Mouse (Mus musculus) lung, adult 2 months (tissue): ENCODE results near the gene Usp34. TPM values are rescaled to one million over a fixed set of nuclear protein-coding genes. Genes with fewer than 3 reads are reported as not detected.
"Not testable (repeated sequence)": the region's sequence is repeated elsewhere in the genome, so short reads cannot be mapped to it uniquely, and the experiment has no call there.

Source experiments
- DNase-seq: peaks from one replicate; pipeline ENCODE4 v3.0.0; 2022
- H3K4me1 ChIP-seq: fragments of 200-500 bp; 2 replicates; pipeline ENCODE4 v1.6.1; 2011; ENCODE audit warnings: low read length; ENCODE audit not compliant: control insufficient read depth, insufficient read depth
- H3K4me3 ChIP-seq: fragments of 200-500 bp; replicated peaks from 2 replicates; pipeline ENCODE3; 2011; ENCODE audit warnings: low read depth, mild to moderate bottlenecking, control low read depth, low read length; ENCODE audit errors: extremely low read depth
- CTCF ChIP-seq: fragments of 200-500 bp; IDR thresholded peaks from 2 replicates; pipeline ENCODE4 v1.5.1; 2011; ENCODE audit warnings: mild to moderate bottlenecking, low read length, control low read depth; ENCODE audit not compliant: insufficient read depth
- POLR2A ChIP-seq: fragments of 200-500 bp; IDR thresholded peaks from 2 replicates; pipeline ENCODE4 v1.6.1; 2011; ENCODE audit warnings: low read depth, mild to moderate bottlenecking, control low read depth, low read length, borderline replicate concordance; ENCODE audit errors: extremely low read depth
- WGBS: fragments of 180-500 bp; shearing (Covaris S2); methylation state at CpG from one replicate; pipeline ENCODE4 v1.1.7; 2018; 5-methylcytosine and 5-hydroxymethylcytosine counted together
- polyA plus RNA-seq: library from polyadenylated mRNA; depleted of rRNA; stranded (reverse); fragments of >200 nt; gene quantifications from 2 replicates; pipeline ENCODE4 v1.2.3, GENCODE M21; 2012

The Usp34 gene
- polyA plus RNA-seq, 1 experiment: 9.7 TPM

DNA sequence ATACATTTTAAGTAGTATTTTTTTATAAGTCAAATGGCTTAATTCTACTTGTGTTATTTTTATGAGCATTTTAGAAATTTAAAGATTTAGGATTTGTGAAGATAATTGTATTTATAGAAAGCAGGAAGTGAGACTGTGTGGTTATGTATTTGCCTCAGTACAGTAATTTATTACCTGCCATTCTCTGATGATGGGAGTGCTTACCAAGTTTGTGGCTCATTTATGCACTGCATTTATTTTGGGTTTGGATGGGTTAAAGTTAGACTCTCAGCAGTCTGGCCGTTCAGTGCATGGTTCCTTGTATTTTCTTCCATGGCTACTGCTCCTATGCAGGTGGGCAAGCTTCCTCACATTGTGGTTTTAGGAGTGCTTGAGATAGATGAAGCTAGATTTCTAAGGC is 28.5 kb downstream of the Usp34 start:
- WGBS: 42% methylated on average over 1 of the region's 1 CpGs
- no peaks in the 10 kb centered on the region for H3K4me1 ChIP-seq
- DNase-seq: no peak
- no peak for TF ChIP-seq CTCF
- TF ChIP-seq POLR2A: no peak
- no peak overlapping the region for H3K4me3 ChIP-seq

DNA sequence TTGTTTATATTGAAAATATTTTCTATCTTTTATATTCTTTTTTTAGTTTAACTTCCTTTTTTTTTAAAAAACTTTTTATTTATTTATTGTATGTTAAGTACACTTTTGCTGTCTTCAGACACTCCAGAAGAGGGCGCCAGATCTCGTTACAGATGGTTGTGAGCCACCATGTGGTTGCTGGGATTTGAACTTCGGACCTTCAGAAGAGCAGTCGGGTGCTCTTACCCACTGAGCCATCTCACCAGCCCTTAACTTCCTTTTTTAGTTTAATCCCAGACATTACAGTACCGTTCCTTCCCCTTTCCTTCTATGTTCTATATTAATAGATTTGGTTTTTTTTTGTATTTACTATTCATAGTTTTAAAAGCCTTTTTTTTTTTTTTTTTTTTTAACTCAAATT is 50.5 kb downstream of the Usp34 start:
- DNase-seq, H3K4me1 ChIP-seq, H3K4me3 ChIP-seq: not testable (repeated sequence)
- 63% methylated on average over 5 of the region's 5 CpGs for WGBS

DNA sequence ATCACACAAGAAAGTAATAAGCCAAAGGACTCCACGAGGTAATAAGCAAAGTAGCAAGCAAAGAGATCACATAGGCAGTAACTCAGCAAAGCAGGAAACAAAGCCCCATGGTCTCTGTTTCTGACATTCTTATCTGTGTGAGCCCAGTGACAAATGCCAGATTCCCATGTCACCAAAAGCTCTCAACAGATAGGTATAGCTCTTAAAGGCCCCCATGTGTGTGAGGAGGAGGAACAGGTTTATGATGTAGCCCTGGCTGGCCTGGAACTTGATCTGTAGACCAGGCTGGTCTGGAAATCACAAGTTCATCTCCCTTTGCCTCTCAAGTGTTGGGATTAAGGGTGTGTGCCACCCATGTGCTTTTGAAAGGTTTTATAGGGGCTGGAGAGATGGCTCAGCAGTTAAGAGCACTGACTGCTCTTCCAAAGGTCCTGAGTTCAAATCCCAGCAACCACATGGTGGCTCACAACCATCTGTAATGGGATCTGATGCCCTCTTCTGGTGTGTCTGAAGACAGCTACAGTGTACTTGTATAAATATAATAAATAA is 53.1 kb downstream of the Usp34 start:
- H3K4me3 ChIP-seq, H3K4me1 ChIP-seq, DNase-seq: not testable (repeated sequence)
- WGBS: 58% methylated on average over 1 of the region's 1 CpGs

DNA sequence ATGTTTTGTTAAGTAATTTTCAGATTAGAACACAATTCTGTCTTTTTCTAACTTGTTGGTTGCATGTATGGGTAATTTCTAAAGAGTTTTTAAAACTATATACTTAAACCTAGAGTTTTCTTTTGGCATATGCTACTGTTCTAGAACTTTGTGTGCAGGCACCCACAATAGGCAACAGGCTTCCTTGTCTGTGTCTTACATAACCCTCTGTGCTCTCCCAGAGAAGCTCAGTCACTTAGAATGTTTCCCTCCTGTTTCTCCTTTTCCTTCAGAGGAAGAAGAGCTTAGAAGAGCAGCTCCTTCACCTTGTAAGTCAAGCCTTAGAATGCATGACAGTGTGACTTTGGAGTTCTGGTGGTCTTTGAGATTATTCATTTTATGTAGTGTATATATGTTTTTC is 55.6 kb downstream of the Usp34 start:
- no peak for DNase-seq
- no peaks in the 10 kb centered on the region for H3K4me1 ChIP-seq
- H3K4me3 ChIP-seq: no peak overlapping the region
- TF ChIP-seq CTCF (no peak), POLR2A (no peak)

DNA sequence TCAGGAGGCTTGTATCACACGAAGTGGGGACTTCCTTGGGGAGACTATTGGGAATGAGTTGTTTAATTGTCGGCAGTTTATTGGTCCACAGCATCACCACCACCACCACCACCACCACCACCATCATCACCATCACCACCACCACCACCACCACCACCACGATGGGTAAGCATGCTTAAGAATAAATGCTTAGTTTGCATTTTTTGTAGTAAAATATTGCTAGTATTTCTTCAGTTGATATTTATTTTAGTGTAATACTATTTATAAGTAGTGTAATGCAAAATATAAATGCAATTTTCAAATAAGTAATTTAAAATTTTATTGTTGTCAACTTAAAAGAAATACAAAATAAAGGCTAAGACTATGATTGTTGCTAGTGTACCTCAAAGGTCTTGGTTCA is 57.7 kb downstream of the Usp34 start:
- no peaks in the 10 kb centered on the region for H3K4me1 ChIP-seq
- no peak for DNase-seq
- WGBS: 89% methylated on average over 3 of the region's 3 CpGs
- no peak for TF ChIP-seq CTCF
- no peak for TF ChIP-seq POLR2A
- H3K4me3 ChIP-seq: no peak overlapping the region

DNA sequence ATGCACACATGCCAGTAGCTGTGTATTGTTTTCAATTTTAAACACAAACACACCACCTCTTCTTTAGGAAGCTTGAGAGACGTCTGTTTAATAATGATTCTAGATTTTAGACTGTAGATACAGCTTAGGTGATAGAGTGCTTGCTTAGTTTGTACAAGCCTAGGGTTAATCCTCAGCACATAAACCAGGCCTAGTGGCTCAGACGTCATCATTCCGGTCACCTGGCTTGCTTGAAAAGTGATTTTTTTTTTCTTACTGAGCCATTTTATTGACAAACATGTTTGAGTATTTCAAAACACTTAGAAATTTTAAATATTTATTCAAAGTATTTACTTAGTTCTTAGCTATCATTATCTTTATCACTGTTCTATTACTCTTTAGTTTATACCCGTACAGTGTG is 65.3 kb downstream of the Usp34 start:
- Histone ChIP-seq H3K4me1 (no peaks in the 10 kb centered on the region), H3K4me3 (no peak overlapping the region)
- DNase-seq: no peak
- WGBS: 71% methylated on average over 4 of the region's 4 CpGs
- TF ChIP-seq POLR2A (no peak), CTCF (no peak)

DNA sequence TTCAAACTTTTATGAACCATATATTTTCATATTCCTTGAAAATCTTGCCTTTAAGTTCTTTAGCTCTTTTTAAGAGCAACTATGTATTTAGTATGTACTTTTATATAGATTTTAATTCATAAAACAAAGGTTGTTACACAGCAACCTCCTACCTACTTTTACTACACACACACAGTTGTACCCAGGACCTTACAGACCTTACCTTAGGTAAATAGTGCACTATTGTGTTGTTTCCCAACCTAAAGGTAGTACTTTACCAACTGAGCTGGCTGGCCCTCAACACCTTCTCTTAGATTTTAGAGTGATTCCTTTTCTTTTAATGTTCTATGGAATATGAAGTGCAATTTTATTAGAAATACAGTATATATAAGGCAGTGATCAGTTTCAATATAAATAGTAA is 65.8 kb downstream of the Usp34 start:
- DNase-seq: no peak
- Histone ChIP-seq H3K4me1 (no peaks in the 10 kb centered on the region), H3K4me3 (no peak overlapping the region)
- TF ChIP-seq CTCF (no peak), POLR2A (no peak)

DNA sequence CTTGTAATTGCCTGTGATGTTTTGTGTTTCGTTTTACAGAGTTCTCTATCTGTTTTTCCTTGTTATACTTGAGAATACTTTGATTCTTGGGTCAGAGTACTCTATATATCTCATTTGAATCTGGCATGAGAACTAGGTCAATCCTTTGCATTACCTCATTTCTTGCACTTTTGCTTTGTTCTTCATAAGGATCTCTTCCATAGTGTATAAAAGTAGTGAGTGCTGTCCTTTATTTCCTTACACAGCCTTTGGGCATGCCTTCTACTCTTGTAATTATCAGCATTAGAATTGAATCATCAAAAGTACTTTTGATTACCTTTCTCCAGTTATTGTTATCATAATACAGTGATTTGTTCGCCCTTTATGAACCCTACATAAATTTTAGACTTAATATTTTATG is 73.4 kb downstream of the Usp34 start:
- no peak overlapping the region for H3K4me3 ChIP-seq
- WGBS: 90% methylated on average over 2 of the region's 2 CpGs
- DNase-seq: no peak
- no peaks in the 10 kb centered on the region for H3K4me1 ChIP-seq
- TF ChIP-seq CTCF (no peak), POLR2A (no peak)

DNA sequence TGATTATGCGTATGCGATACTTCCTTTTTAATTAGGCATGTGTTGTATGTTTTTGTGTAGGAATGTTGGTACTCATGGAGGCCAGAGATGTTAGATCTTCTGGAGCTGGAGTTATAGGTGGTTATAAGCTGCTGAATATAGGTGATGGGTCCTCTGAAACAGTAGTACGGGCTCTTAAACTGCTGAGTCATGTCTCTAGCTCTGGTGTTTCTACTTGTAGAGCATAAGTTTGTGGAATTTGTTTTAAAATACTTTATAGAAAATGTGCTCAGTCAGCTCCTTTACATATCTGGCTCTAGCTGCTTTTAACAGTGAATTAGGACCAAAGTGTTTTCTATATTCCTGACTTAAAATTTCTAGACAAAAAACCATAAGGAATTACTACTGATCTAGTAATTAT is 73.9 kb downstream of the Usp34 start:
- Histone ChIP-seq H3K4me1 (no peaks in the 10 kb centered on the region), H3K4me3 (no peak overlapping the region)
- TF ChIP-seq CTCF: no peak
- no peak for TF ChIP-seq POLR2A
- WGBS: 87% methylated on average over 3 of the region's 3 CpGs
- no peak for DNase-seq

DNA sequence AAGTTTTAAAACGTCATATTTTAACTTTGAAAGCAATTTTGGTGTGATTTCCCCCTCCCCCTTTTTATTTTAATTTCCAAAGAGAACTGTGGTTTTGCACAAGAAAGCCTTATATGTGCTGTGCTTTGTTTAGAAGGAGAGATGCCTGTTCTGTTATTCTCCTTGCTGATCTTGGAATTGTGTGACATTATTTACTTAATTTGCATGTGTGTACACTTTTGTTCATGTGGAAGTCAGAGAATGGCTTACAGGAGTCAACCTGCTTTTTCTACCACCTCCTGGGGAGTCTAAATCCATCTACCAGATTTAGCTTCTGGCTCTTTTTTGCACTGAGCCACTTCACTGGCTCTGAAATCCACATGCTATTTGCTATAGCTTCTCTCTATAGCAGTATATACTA is 76.1 kb downstream of the Usp34 start:
- 81% methylated on average over 1 of the region's 1 CpGs for WGBS
- Histone ChIP-seq H3K4me3 (no peak overlapping the region), H3K4me1 (no peaks in the 10 kb centered on the region)
- TF ChIP-seq POLR2A (no peak), CTCF (no peak)
- DNase-seq: no peak

DNA sequence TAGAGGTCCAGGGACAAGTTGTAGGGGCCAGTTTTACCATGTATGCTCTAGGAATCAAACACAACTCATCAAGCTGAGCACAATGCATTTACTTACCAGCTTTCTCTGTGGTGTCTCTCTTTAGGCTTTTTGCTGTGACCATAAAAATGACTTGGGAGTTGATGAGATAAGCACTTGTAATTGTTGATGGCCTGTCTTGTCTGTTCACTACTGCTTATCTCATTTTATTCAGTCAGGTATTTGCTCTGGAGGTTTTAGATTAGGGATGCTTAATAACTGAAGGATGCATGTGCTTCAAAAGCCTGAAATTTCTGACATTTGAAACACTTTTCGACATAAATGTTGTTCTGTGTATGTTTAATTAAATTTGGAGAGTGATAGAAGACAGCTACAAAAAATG is 83.0 kb downstream of the Usp34 start:
- DNase-seq: no peak
- Histone ChIP-seq H3K4me1 (no peaks in the 10 kb centered on the region), H3K4me3 (no peak overlapping the region)
- WGBS: 86% methylated on average over 1 of the region's 1 CpGs
- TF ChIP-seq POLR2A (no peak), CTCF (no peak)

DNA sequence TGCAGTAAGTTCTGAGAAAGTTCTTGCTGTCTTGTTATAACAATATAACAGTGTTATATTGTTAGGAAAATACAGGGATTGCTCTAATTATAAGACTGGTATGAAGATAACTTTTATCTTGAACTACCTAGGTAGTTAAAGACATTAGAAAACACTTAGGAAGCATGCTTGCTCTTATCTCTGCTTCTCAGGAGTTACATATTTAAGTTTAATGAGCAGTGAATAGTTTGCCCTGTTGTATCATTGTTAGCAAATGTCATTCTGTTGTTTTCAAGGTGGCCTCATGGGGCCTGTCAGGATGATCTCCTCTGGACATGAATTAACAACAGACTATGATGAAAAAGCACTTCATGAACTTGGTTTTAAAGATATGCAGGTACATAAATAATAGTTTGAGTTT is 85.9 kb downstream of the Usp34 start:
- no peaks in the 10 kb centered on the region for H3K4me1 ChIP-seq
- no peak overlapping the region for H3K4me3 ChIP-seq
- TF ChIP-seq POLR2A (no peak), CTCF (no peak)
- DNase-seq: no peak
